Mouse (Mus musculus): ENCODE data around the gene Spink2. TPM values are rescaled to one million over a fixed set of nuclear protein-coding genes. Genes with fewer than 3 reads are reported as not detected.
A peak's percentile ranks its signal among the peaks of the same experiment; 100 is the strongest.

Gene Spink2
- polyA plus RNA-seq, 1 experiment, result 0.26 TPM

- no peak for TF ChIP-seq CTCF (IDR thresholded peaks at IDR 0.05; ENCODE audit: borderline replicate concordance, extremely low read depth, insufficient read depth, insufficient read length)
- TF ChIP-seq POLR2A (IDR thresholded peaks at IDR 0.05; ENCODE audit: borderline replicate concordance, extremely low read depth, insufficient read depth, insufficient read length, poor library complexity, severe bottlenecking), result no peak
- DNase-seq (ENCODE audit: low read depth), result peak; percentile 24
Measured at GRCm38 (mm10) chr5:77167306-77167945, 43.8 kb downstream of the Spink2 start.

DNA sequence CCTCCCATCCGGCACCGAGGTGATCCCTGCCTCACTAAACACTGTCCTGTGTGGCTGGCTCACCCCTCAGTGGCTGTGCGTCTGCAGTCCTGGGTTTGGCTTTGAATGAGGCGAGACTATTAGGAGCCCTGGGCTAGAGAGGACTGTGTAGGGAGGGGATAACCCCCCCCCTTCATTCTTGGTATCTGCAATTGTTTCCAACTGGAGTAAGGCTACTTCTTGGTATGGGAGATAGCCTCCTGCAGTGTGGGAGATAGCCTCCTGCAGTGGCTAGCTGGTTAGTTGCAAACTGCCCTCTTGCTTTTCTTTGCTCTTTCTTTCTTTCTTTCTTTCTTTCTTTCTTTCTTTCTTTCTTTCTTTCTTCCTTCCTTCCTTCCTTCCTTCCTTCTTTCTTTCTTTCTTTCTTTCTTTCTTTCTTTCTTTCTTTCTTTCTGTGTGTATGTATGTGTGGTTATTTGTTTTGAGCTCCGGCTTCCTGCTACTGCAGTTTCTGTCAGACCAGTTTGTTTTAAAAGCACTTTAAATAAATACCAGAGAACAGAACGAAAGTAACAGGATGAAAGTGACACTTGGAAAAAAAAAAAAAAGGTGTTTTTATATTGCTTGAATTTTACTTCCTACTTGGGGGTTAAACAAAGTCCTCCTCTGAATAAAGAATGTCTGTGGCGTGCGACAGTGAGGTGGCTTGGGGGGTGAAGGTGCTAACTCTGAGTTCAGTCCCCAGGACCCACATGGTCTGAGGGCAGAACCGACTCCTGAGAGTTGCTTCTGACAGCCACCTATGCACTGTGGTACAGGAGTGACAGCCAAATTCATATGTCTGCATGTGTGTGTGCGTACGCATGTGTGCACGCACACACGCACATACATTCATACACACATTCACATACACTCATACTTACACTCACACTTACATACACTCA, 45.3 kb downstream of the Spink2 start:
- TF ChIP-seq POLR2A (IDR thresholded peaks at IDR 0.05; ENCODE audit: borderline replicate concordance, extremely low read depth, insufficient read depth, insufficient read length, poor library complexity, severe bottlenecking), result no peak
- no peak for TF ChIP-seq CTCF (IDR thresholded peaks at IDR 0.05; ENCODE audit: borderline replicate concordance, extremely low read depth, insufficient read depth, insufficient read length)
- DNase-seq (ENCODE audit: low read depth), result no peak

DNA sequence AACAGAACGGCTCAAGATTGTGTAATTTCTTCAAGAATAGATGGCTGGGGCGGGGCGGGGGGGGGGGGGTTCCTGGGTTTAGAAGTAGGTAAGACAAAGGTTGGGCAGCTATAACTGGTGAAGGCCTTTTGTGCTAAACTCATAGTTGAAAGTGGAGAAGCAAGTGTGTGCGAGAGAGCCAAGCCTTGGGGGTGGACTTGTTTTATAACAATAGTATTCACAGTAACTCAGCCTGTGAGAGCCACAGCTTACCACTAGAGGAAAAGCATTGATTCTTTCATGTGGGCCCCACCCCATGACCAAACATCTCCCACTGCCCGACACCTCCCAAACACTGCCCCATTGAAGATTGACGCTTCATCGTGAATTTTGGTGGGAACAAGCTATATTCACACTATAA, 47.7 kb downstream of the Spink2 start:
- no peak for TF ChIP-seq CTCF (IDR thresholded peaks at IDR 0.05; ENCODE audit: borderline replicate concordance, extremely low read depth, insufficient read depth, insufficient read length)
- TF ChIP-seq POLR2A (IDR thresholded peaks at IDR 0.05; ENCODE audit: borderline replicate concordance, extremely low read depth, insufficient read depth, insufficient read length, poor library complexity, severe bottlenecking), result no peak
- DNase-seq (ENCODE audit: low read depth), result no peak

DNA sequence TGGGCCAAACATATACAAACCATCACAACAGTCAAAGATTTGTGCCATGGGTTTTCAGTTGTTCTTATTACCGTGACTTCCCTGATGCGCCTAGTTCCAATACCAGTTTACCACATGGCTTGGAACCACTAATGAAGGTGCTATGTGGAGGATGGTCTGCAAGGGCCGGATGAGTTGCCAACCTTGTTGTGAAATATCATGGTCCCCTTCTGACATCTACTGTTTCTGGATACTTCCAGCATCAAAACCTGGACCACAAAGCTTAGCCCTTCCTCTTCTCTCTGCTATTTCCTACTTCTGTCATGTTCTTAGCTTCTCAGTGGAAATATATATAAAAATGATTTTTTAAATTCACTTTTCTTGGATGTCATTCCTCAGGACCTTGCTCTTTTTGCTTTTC, 48.7 kb downstream of the Spink2 start:
- TF ChIP-seq CTCF (IDR thresholded peaks at IDR 0.05; ENCODE audit: borderline replicate concordance, extremely low read depth, insufficient read depth, insufficient read length) (no peak), POLR2A (IDR thresholded peaks at IDR 0.05; ENCODE audit: borderline replicate concordance, extremely low read depth, insufficient read depth, insufficient read length, poor library complexity, severe bottlenecking) (no peak)

DNA sequence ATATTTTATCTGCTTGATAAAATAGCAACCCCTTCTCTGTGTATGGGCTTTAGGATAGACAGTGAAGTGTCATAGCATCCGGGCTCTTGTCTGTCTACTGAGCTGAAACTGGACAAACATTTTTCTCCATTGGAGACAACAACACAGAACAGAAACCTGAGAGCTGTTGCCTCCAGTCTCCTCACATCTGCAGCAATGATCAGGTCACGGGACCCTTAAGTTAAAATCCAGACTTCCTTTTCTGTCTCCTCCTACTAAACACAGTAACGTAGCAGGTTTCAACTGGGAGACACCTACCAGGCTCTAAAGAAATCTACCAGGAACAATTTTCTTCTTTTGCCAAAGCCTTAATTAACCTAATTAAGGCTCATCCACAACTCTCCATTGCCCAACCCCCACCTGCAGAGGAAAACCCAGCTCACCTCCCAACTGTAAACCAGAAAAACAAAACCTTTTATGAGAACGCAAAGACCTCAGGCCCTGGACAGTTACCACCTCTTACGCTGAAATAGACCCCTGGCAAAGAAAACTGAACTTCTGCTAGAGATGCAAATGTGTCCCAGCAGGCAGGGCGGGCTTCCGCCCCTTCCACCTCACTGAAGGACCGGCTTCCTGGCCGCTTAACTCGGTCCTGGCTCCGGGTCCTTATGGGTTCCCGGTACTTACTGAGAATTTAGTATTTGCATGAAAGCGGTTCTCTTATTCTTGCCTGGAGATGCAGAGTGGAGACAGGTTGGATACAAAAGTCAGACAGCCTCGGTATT, 53.3 kb downstream of the Spink2 start:
- TF ChIP-seq POLR2A (IDR thresholded peaks at IDR 0.05; ENCODE audit: borderline replicate concordance, extremely low read depth, insufficient read depth, insufficient read length, poor library complexity, severe bottlenecking) (no peak), CTCF (IDR thresholded peaks at IDR 0.05; ENCODE audit: borderline replicate concordance, extremely low read depth, insufficient read depth, insufficient read length) (no peak)
- DNase-seq (ENCODE audit: low read depth), result peak; percentile 28

More for the DNA sequence above, 48.7 kb downstream of the Spink2 start:
- no peak for DNase-seq (ENCODE audit: low read depth)

DNA sequence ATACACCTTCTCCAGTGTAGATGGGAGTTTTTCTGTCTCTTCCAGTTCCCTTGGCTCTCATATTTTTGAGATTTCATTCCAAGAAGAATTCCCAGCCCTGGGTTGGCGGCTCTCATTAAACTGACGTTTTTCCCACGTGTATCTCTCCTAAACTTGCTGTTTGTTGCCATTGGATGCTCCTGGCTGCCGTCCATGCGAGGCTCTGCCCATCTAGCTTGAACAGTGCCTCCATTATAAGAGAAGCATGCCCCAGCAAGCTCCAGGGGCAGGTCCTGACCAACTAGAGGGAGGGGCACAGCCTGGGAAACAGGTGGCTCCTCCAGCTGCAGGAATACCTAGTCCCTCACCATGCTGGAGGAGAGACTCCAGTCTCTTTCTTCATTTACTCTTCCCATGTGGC, 54.3 kb downstream of the Spink2 start:
- peak; percentile 72 for DNase-seq (ENCODE audit: low read depth)
- no peak for TF ChIP-seq CTCF (IDR thresholded peaks at IDR 0.05; ENCODE audit: borderline replicate concordance, extremely low read depth, insufficient read depth, insufficient read length)
- no peak for TF ChIP-seq POLR2A (IDR thresholded peaks at IDR 0.05; ENCODE audit: borderline replicate concordance, extremely low read depth, insufficient read depth, insufficient read length, poor library complexity, severe bottlenecking)

- no peak for TF ChIP-seq POLR2A (IDR thresholded peaks at IDR 0.05; ENCODE audit: borderline replicate concordance, extremely low read depth, insufficient read depth, insufficient read length, poor library complexity, severe bottlenecking)
- no peak for TF ChIP-seq CTCF (IDR thresholded peaks at IDR 0.05; ENCODE audit: borderline replicate concordance, extremely low read depth, insufficient read depth, insufficient read length)
- no peak for DNase-seq (ENCODE audit: low read depth)
Measured at GRCm38 (mm10) chr5:77155526-77155925, 55.7 kb downstream of the Spink2 start.

Other genes with a start within 250 kb of the Spink2 start
- 69.3 and 77.8 TPM in 2 replicates for gene Srp72, start 236.8 kb downstream of the Spink2 start, polyA plus RNA-seq (2012; rRNA removed)
- gene Arl9, start 207.4 kb downstream of the Spink2 start, polyA plus RNA-seq (2012; rRNA removed), result 0.48 and 1.1 TPM in 2 replicates
- 0.21 and 0.32 TPM in 2 replicates for gene Thegl, start 195.4 kb downstream of the Spink2 start, polyA plus RNA-seq (2012; rRNA removed)
- gene Hopx, start 96.3 kb downstream of the Spink2 start, polyA plus RNA-seq (2012; rRNA removed), result 22.5 and 28.1 TPM in 2 replicates
- gene Rest, start 54.0 kb upstream of the Spink2 start, polyA plus RNA-seq (2012; rRNA removed), result 7.0 and 8.8 TPM in 2 replicates
- 24.0 and 26.4 TPM in 2 replicates for gene Noa1, start 98.6 kb upstream of the Spink2 start, polyA plus RNA-seq (2012; rRNA removed)
- gene Polr2b, start 98.7 kb upstream of the Spink2 start, polyA plus RNA-seq (2012; rRNA removed), result 59.4 and 60.6 TPM in 2 replicates
- gene Igfbp7, start 196.6 kb upstream of the Spink2 start, polyA plus RNA-seq (2012; rRNA removed), result 73.2 and 74.8 TPM in 2 replicates